Mouse (Mus musculus) MEL (cell line): ENCODE results near the gene Ctnnd2. TPM values are rescaled to one million over a fixed set of nuclear protein-coding genes. Genes with fewer than 3 reads are reported as not detected.

Experiments
- DNase-seq: peaks from one replicate; pipeline ENCODE4 v3.0.0; 2011; ENCODE audit warnings: low read depth, low spot score
- H3K27ac ChIP-seq: 2 replicates; pipeline ENCODE4 v1.5.1; 2012; ENCODE audit warnings: low read depth, mild to moderate bottlenecking, control low read depth, low read length, moderate library complexity; ENCODE audit not compliant: control insufficient read depth
- H3K27me3 ChIP-seq, 2 experiments: fragments of 150-350 bp in 1 of 2; sonication (generic) in 1 of 2; 2 replicates each; pipeline ENCODE4 v1.6.1; 2012; ENCODE audit warnings: low read length in 2 of 2, mild to moderate bottlenecking in 2 of 2, improper control_type of control experiment in 1 of 2, moderate library complexity in 1 of 2; ENCODE audit not compliant: insufficient read depth in 2 of 2, control insufficient read depth in 1 of 2
- H3K36me3 ChIP-seq, 2 experiments: 2 replicates each; pipeline ENCODE4 v1.6.1; 2012 to 2014; ENCODE audit warnings: low read length in 2 of 2, improper control_type of control experiment in 1 of 2, inconsistent platforms in 1 of 2, mild to moderate bottlenecking in 1 of 2; ENCODE audit not compliant: insufficient read depth in 2 of 2, control insufficient read depth in 1 of 2
- H3K4me1 ChIP-seq, 2 experiments: fragments of 150-350 bp in 1 of 2; sonication (generic) in 1 of 2; 2 replicates each; pipeline ENCODE4 v1.6.1; 2012; ENCODE audit warnings: low read length in 2 of 2, improper control_type of control experiment in 1 of 2, mild to moderate bottlenecking in 1 of 2; ENCODE audit not compliant: insufficient read depth in 2 of 2, control insufficient read depth in 1 of 2
- H3K4me3 ChIP-seq, 2 experiments: fragments of 150-350 bp in 1 of 2; sonication (generic) in 1 of 2; 2 replicates each; pipeline ENCODE4 v1.5.1; 2012; ENCODE audit warnings: low read depth in 2 of 2, low read length in 2 of 2, mild to moderate bottlenecking in 2 of 2, moderate library complexity in 2 of 2, control low read depth in 1 of 2, improper control_type of control experiment in 1 of 2; ENCODE audit not compliant: control insufficient read depth in 1 of 2, insufficient read depth in 1 of 2
- H3K79me2 ChIP-seq: 2 replicates; pipeline ENCODE4 v1.6.1; 2012; ENCODE audit warnings: mild to moderate bottlenecking, low read length, moderate library complexity; ENCODE audit not compliant: control insufficient read depth, poor library complexity, insufficient read depth
- H3K9ac ChIP-seq: 2 replicates; pipeline ENCODE4 v1.6.1; 2012; ENCODE audit warnings: low read depth, mild to moderate bottlenecking, control low read depth, low read length, moderate library complexity; ENCODE audit not compliant: control insufficient read depth, poor library complexity, severe bottlenecking
- H3K9me3 ChIP-seq: fragments of 150-350 bp; sonication (generic); replicated peaks from 2 replicates; pipeline ENCODE4 v1.6.1; 2012; ENCODE audit warnings: mild to moderate bottlenecking, low read length, improper control_type of control experiment, moderate library complexity; ENCODE audit not compliant: insufficient read depth
- BHLHE40 ChIP-seq: IDR thresholded peaks from 2 replicates; pipeline ENCODE4 v1.6.1; 2012; ENCODE audit warnings: low read depth, mild to moderate bottlenecking, inconsistent platforms, low read length, improper control_type of control experiment, borderline replicate concordance
- CHD1 ChIP-seq: IDR thresholded peaks from 2 replicates; pipeline ENCODE4 v1.6.1; 2012; ENCODE audit warnings: low read depth, mild to moderate bottlenecking, inconsistent platforms, low read length, improper control_type of control experiment
- CHD2 ChIP-seq: IDR thresholded peaks from 2 replicates; pipeline ENCODE4 v1.6.1; 2011; ENCODE audit warnings: low read length, improper control_type of control experiment
- E2F4 ChIP-seq: IDR thresholded peaks from 2 replicates; pipeline ENCODE4 v1.6.1; 2011; ENCODE audit warnings: low read depth, low read length, improper control_type of control experiment, borderline replicate concordance
- EP300 ChIP-seq, 2 experiments: IDR thresholded peaks; 2 replicates each; pipeline ENCODE4 v1.6.1; 2011; ENCODE audit warnings: improper control_type of control experiment in 2 of 2, low read length in 2 of 2, low read depth in 1 of 2, mild to moderate bottlenecking in 1 of 2
- GATA1 ChIP-seq: IDR thresholded peaks from 2 replicates; pipeline ENCODE4 v1.6.1; 2011; ENCODE audit warnings: low read depth, low read length, improper control_type of control experiment
- HCFC1 ChIP-seq: IDR thresholded peaks from 2 replicates; pipeline ENCODE4 v1.6.1; 2012; ENCODE audit warnings: low read depth, mild to moderate bottlenecking, inconsistent platforms, low read length, improper control_type of control experiment, moderate library complexity
- KAT2A ChIP-seq: conservative IDR thresholded peaks from 2 replicates; pipeline ENCODE4 v1.6.1; 2012; ENCODE audit warnings: low read depth, low read length, improper control_type of control experiment, inconsistent platforms
- MAFK ChIP-seq: IDR thresholded peaks from 2 replicates; pipeline ENCODE4 v1.6.1; 2011; ENCODE audit warnings: low read depth, mild to moderate bottlenecking, low read length, improper control_type of control experiment, borderline replicate concordance
- MAX ChIP-seq: IDR thresholded peaks from 2 replicates; pipeline ENCODE4 v1.6.1; 2011; ENCODE audit warnings: low read length, improper control_type of control experiment
- MAZ ChIP-seq: IDR thresholded peaks from 2 replicates; pipeline ENCODE4 v1.6.1; 2012; ENCODE audit warnings: low read depth, mild to moderate bottlenecking, inconsistent platforms, low read length, improper control_type of control experiment
- MXI1 ChIP-seq: IDR thresholded peaks from 2 replicates; pipeline ENCODE4 v1.6.1; 2011; ENCODE audit warnings: mild to moderate bottlenecking, low read depth, low read length, improper control_type of control experiment
- MYC ChIP-seq: IDR thresholded peaks from 2 replicates; pipeline ENCODE4 v1.6.1; 2011; ENCODE audit warnings: low read depth, mild to moderate bottlenecking, low read length, improper control_type of control experiment, moderate library complexity
- NRF1 ChIP-seq: IDR thresholded peaks from 2 replicates; pipeline ENCODE4 v1.6.1; 2014; ENCODE audit warnings: low read depth, mild to moderate bottlenecking, inconsistent platforms, low read length, improper control_type of control experiment, moderate library complexity; ENCODE audit not compliant: poor library complexity, insufficient read depth, severe bottlenecking
- POLR2A ChIP-seq, 2 experiments: IDR thresholded peaks; 2 replicates each; pipeline ENCODE4 v1.6.1; 2011 to 2012; ENCODE audit warnings: low read length in 2 of 2, mild to moderate bottlenecking in 2 of 2, control low read depth in 1 of 2, improper control_type of control experiment in 1 of 2, low read depth in 1 of 2, moderate library complexity in 1 of 2; ENCODE audit not compliant: control insufficient read depth in 1 of 2, insufficient read depth in 1 of 2, poor library complexity in 1 of 2
- POLR2AphosphoS5 ChIP-seq: IDR thresholded peaks from 2 replicates; pipeline ENCODE4 v1.6.1; 2012; ENCODE audit warnings: low read depth, borderline replicate concordance, mild to moderate bottlenecking, inconsistent platforms, low read length, moderate library complexity, mixed read lengths
- RAD21 ChIP-seq: IDR thresholded peaks from 2 replicates; pipeline ENCODE4 v1.6.1; 2011; ENCODE audit warnings: mild to moderate bottlenecking, low read depth, low read length, improper control_type of control experiment
- RCOR1 ChIP-seq: IDR thresholded peaks from 2 replicates; pipeline ENCODE4 v1.6.1; 2012; ENCODE audit warnings: low read depth, mild to moderate bottlenecking, inconsistent platforms, low read length, improper control_type of control experiment
- SMC3 ChIP-seq: IDR thresholded peaks from 2 replicates; pipeline ENCODE4 v1.6.1; 2011; ENCODE audit warnings: low read depth, low read length, improper control_type of control experiment
- TAL1 ChIP-seq: IDR thresholded peaks from 2 replicates; pipeline ENCODE4 v1.6.1; 2012; ENCODE audit warnings: mild to moderate bottlenecking, inconsistent platforms, low read length, moderate library complexity, mixed read lengths
- TBP ChIP-seq: IDR thresholded peaks from 2 replicates; pipeline ENCODE4 v1.8.0; 2011; ENCODE audit warnings: low read depth, low read length, improper control_type of control experiment
- USF2 ChIP-seq, 2 experiments: IDR thresholded peaks; 2 replicates each; pipeline ENCODE4 v1.6.1; 2011 to 2012; ENCODE audit warnings: improper control_type of control experiment in 2 of 2, low read length in 2 of 2, borderline replicate concordance in 1 of 2, inconsistent platforms in 1 of 2, low read depth in 1 of 2, mild to moderate bottlenecking in 1 of 2; ENCODE audit not compliant: insufficient read depth in 1 of 2
- ZC3H11A ChIP-seq: IDR thresholded peaks from 2 replicates; pipeline ENCODE4 v1.6.1; 2012; ENCODE audit warnings: low read depth, mild to moderate bottlenecking, inconsistent platforms, low read length, improper control_type of control experiment
- ZKSCAN1 ChIP-seq: IDR thresholded peaks from 2 replicates; pipeline ENCODE4 v1.6.1; 2012; ENCODE audit warnings: low read depth, mild to moderate bottlenecking, inconsistent platforms, low read length, improper control_type of control experiment, moderate library complexity
- polyA plus RNA-seq, 2 experiments: library from polyadenylated mRNA; stranded (reverse) in 1 of 2; unstranded in 1 of 2; fragments of >175 nt in 1 of 2; fragments of >200 nt in 1 of 2; gene quantifications; 2 replicates each; pipeline versions ENCODE4 v1.2.1 to v1.2.4; 2012; ENCODE audit warnings: low replicate concordance in 2 of 2, low read depth in 1 of 2; ENCODE audit not compliant: insufficient read length in 2 of 2, insufficient read depth in 1 of 2, missing spikeins in 1 of 2
- total RNA-seq: library from RNA; depleted of rRNA; stranded (reverse); fragments of 300-350 nt; gene quantifications from 2 replicates; pipeline ENCODE4 v1.2.3, GENCODE M21; 2012

The Ctnnd2 gene
- total and polyA plus RNA-seq, 3 experiments = 0.03 TPM; not detected in 2

- no peak for DNase-seq
- no peak overlapping the region for H3K4me3 ChIP-seq
- no peaks in the 10 kb centered on the region for H3K4me1 ChIP-seq
- H3K9ac ChIP-seq = no peak overlapping the region
- no peaks in the 10 kb centered on the region for H3K27me3 ChIP-seq
- no peak overlapping the region for H3K27ac ChIP-seq
- no peaks in the 10 kb centered on the region for H3K9me3 ChIP-seq
- H3K79me2 ChIP-seq = no peaks in the 10 kb centered on the region
- H3K36me3 ChIP-seq = no peaks in the 10 kb centered on the region
- TF ChIP-seq MYC = no peak
- no peak for TF ChIP-seq TBP
- TF ChIP-seq MAX = no peak
- TF ChIP-seq NRF1 = no peak
- no peak for TF ChIP-seq EP300 (IDR thresholded peaks at IDR 0.05; ENCODE audit: low read depth in 1 of 2, low read length in 2 of 2)
- no peak for TF ChIP-seq HCFC1
- no peak for TF ChIP-seq CHD2
- no peak for TF ChIP-seq KAT2A
- TF ChIP-seq ZC3H11A = no peak
- TF ChIP-seq RAD21 = no peak
- TF ChIP-seq CHD1 = no peak
- no peak for TF ChIP-seq TAL1
- no peak for TF ChIP-seq RCOR1
- no peak for TF ChIP-seq MAZ
- no peak for TF ChIP-seq SMC3
These were observed 285.3 kb downstream of the Ctnnd2 start for GRCm38 (mm10) chr15:30457541-30458250.

DNA sequence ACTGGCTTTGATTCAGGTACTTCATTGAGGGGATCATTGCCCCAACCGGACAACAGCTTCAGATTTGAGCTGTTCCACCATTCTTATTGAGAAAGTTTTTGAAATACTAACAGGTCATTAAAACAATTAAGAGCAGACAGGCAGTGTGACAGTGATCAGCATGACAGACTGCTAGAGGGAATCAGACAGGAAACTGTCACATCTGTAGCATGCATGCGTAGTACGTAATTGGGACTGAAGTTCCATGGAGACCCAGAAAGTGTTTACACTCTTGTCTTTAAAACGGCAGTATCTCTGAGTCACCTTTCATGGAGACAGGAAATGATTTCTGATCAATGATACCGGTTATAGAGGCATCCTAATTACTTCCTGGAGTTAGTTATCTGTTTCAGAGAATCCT lies 286.3 kb downstream of the Ctnnd2 start:
- H3K9me3 ChIP-seq = no peaks in the 10 kb centered on the region
- no peak for DNase-seq
- H3K36me3 ChIP-seq = no peaks in the 10 kb centered on the region
- TF ChIP-seq NRF1 (no peak), MAFK (no peak), MXI1 (no peak), POLR2AphosphoS5 (no peak), POLR2A (IDR thresholded peaks at IDR 0.05; ENCODE audit: control insufficient read depth in 1 of 2, insufficient read depth in 1 of 2, low read depth in 1 of 2, low read length in 2 of 2, poor library complexity in 1 of 2) (no peak), RAD21 (no peak), MYC (no peak), TAL1 (no peak), USF2 (IDR thresholded peaks at IDR 0.05; ENCODE audit: borderline replicate concordance in 1 of 2, insufficient read depth in 1 of 2, low read depth in 1 of 2, low read length in 2 of 2) (no peak), CHD2 (no peak), TBP (no peak), MAX (no peak), CHD1 (no peak), GATA1 (no peak), E2F4 (no peak), BHLHE40 (no peak), EP300 (IDR thresholded peaks at IDR 0.05; ENCODE audit: low read depth in 1 of 2, low read length in 2 of 2) (no peak), ZKSCAN1 (no peak)
- H3K4me3 ChIP-seq = no peak overlapping the region
- H3K27me3 ChIP-seq = no peaks in the 10 kb centered on the region
- no peak overlapping the region for H3K9ac ChIP-seq
- no peaks in the 10 kb centered on the region for H3K4me1 ChIP-seq
- H3K27ac ChIP-seq = no peak overlapping the region
- H3K79me2 ChIP-seq = no peaks in the 10 kb centered on the region
